Mouse (Mus musculus): ENCODE data around the gene Fbrs. TPM values are rescaled to one million over a fixed set of nuclear protein-coding genes. Genes with fewer than 3 reads are reported as not detected.
"Not testable (repeated sequence)": the region's sequence is repeated elsewhere in the genome, so short reads cannot be mapped to it uniquely, and the experiment has no call there.

Gene Fbrs
- polyA plus RNA-seq, 1 experiment from 2014 or later = 14.9 TPM

DNA sequence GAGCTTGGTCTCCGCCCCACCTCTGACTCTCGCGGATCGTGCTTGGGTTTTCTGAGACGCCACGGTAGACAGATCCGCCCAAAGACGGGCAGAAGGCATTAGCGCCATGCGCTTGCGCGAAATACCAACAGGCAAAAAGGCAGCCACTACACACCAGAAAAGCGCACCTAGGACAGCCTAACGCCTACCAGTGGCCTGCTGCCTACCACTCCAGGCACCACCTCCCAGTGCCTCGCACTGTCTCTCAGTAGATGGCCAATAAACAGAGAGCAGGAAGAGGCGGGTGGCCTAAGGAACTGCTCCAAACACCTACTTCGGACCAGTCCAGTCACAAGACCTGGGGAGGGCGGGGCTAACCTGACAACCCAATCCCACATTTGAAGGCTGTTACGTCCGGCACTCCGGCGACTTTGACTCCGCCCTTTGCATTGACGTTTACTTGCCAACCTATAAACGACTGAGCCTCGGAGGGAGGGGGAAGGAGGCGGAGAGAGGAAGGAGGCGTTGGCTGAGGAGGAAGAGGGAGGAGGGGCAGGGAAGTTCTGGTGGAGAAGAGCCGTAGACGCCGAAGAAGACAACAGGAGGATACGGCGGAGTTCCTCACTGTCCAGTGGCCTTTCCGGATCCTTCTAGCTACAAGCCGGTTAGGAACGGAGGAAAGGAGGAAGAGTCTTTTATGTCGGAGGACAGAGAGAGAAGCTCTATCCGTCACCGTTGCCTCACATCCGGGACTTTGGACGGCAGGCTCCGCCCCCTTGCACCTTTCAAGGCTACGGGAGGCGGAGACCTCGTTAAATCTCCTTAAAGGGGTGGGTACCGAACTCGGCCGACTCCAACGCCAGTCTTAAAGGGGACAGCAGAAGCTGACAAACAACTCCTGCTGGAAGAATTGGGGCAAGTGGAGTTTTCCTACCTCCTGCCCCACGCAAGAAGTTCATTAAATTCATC is 1.0 kb upstream of the Fbrs start:
- peaks cover 60% of the 10 kb centered on the region for H3K36me3 ChIP-seq
- peak overlapping the region; percentile 100 for H3K4me2 ChIP-seq (replicated peaks)
- peak overlapping the region; percentile 100 for H3K4me3 ChIP-seq (replicated peaks)
- peak overlapping the region; percentile 97 for H3K27ac ChIP-seq
- no peaks in the 10 kb centered on the region for H3K9me3 ChIP-seq
- H3K27me3 ChIP-seq = no peaks in the 10 kb centered on the region
- H3K4me1 ChIP-seq (replicated peaks) = peaks cover 38% of the 10 kb centered on the region
- WGBS = under 1% methylated on average over 50 of the region's 50 CpGs
- peak; percentile 94 for ATAC-seq
- H3K9ac ChIP-seq (replicated peaks) = peak overlapping the region; percentile 98

DNA sequence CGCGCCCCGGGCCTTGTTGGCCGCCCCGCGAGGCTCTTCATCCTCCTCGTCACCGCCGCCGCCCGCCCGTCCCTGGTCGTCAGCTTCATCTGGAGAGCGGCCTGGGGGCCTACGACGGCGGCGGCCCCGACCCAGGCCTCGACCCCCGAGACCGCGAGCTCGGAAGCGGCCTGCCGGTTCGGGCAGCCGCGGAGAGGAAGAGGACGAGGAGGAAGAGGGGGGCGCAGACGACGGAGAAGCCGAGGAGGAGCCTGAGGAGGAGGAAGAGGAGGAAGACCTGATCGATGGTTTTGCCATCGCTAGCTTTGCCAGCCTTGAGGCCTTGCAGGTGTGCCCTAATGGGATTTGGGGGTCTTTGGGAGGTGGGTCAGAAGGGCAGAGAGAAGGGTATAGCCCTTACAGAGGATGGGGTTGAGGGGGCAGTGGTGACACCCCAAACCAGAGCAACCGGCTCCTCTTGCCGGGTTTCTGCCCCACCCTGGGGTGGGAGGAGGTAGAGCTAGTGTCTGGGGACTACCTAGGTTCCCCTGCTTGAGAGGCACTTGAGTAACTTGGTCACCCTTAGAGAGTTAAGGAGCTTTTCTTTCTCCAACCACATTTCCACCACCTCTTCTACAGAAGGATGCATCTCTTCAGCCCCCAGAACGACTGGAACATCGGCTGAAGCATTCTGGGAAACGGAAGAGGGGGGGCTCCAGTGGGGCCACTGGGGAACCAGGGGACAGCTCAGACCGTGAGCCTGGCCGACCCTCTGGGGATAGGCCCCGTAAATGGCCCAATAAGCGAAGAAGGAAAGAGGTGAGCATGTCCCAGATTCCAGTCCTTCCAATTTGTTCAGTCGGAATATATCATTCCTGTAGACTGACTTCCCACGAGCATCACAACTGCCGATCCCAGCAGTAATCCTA is 573 bp downstream of the Fbrs start:
- Histone ChIP-seq H3K36me3 (peaks cover 62% of the 10 kb centered on the region), H3K4me2 (replicated peaks) (peak overlapping the region; percentile 100), H3K4me1 (replicated peaks) (peaks cover 34% of the 10 kb centered on the region), H3K9ac (replicated peaks) (peak overlapping the region; percentile 98), H3K27ac (peak overlapping the region; percentile 97), H3K4me3 (replicated peaks) (peak overlapping the region; percentile 100), H3K27me3 (no peaks in the 10 kb centered on the region), H3K9me3 (no peaks in the 10 kb centered on the region)
- no peak for ATAC-seq
- 5% methylated on average over 47 of the region's 48 CpGs for WGBS

DNA sequence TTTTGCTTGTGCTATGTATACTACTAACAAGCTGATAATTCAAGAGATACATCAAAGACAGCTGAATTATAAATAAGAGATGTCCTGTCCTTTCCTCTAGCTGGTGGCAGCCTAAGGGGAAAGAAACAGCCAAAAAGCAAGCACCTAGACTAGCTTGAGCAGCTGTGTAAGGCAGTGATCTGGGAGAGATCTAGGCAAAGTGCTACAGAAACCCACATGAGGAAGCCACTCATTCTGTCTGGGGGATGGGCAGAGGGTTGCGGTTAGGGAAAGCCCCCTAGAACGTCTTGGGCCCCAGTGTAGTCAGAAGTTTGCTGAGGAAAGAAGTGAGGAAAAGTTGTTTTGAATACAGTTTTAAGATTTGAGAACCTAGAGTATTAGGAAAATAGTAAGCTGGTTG is 1.3 kb downstream of the Fbrs start:
- Histone ChIP-seq H3K4me1 (replicated peaks) (peaks cover 34% of the 10 kb centered on the region), H3K4me3 (replicated peaks) (peak overlapping the region; percentile 100), H3K9me3 (no peaks in the 10 kb centered on the region), H3K9ac (replicated peaks) (peak overlapping the region; percentile 98), H3K27me3 (no peaks in the 10 kb centered on the region), H3K27ac (no peak overlapping the region), H3K4me2 (replicated peaks) (peak overlapping the region; percentile 100), H3K36me3 (peaks cover 62% of the 10 kb centered on the region)
- ATAC-seq = no peak
- 79% methylated on average over 2 of the region's 2 CpGs for WGBS

DNA sequence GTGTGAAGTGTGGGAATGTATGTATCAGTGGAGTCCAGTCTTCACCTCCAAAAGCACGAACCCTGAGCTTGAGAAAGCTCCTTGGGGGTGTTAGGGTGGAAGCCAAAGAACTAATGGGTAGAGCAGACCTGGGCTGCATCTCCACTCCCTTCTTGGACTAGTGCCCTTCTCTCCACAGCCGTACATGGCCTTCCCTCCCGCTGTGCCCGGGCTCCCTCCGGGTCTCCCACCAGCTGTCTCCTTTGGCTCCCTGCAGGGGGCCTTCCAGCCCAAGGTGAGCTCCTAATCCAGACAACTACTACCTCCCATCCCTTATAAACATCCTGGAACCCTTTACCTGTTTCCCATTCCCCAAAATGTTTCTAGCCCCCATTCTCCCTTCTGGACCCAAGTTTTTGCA is 6.4 kb downstream of the Fbrs start:
- Histone ChIP-seq H3K4me3 (replicated peaks) (no peak overlapping the region), H3K9me3 (no peaks in the 10 kb centered on the region), H3K9ac (replicated peaks) (no peak overlapping the region), H3K27ac (no peak overlapping the region), H3K27me3 (no peaks in the 10 kb centered on the region), H3K36me3 (peaks cover 95% of the 10 kb centered on the region), H3K4me2 (replicated peaks) (no peak overlapping the region), H3K4me1 (replicated peaks) (peaks cover 15% of the 10 kb centered on the region)
- ATAC-seq = no peak
- 77% methylated on average over 5 of the region's 5 CpGs for WGBS

DNA sequence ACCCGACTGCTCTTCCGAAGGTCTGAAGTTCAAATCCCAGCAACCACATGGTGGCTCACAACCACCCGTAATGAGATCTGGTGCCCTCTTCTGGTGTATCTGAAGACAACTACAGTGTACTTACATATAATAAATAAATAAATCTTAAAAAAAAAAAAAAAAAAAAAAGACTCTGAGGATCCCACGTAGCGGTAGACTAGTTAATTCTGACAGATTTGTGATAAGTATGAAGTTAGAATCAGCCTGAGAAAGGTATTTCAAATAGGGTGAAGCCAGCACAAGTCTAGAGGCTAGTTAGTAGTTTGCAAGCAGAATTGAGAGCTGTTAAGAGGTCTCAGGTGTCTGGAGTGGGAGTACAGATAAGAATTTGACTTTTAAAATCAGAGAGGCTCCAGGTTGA is 9.4 kb downstream of the Fbrs start:
- not testable (repeated sequence) for H3K9me3 ChIP-seq; H3K9ac ChIP-seq (replicated peaks); ATAC-seq; H3K27me3 ChIP-seq; H3K4me2 ChIP-seq (replicated peaks); H3K4me3 ChIP-seq (replicated peaks); H3K4me1 ChIP-seq (replicated peaks); H3K27ac ChIP-seq
- WGBS = 90% methylated on average over 5 of the region's 5 CpGs
- H3K36me3 ChIP-seq = peaks cover 89% of the 10 kb centered on the region

DNA sequence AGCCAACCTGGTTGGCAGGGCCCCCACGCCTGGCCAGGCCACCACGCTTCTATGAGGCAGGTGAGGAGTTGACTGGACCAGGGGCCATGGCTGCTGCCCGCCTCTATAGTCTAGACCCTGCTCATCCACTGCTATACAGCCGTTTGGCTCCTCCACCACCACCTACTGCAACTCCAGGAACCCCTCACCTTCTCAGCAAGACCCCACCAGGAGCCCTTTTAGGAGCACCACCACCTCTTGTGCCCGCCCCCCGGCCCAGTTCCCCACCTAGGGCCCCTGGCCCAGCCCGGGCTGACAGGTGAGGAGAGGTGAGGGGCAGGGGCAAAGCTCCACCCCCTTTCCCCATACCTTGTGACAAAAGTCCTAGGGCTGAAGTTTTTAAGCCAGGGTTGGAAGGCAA is 11.0 kb downstream of the Fbrs start:
- H3K4me2 ChIP-seq (replicated peaks) = no peak overlapping the region
- H3K36me3 ChIP-seq = peaks cover 73% of the 10 kb centered on the region
- H3K4me1 ChIP-seq (replicated peaks) = no peaks in the 10 kb centered on the region
- H3K9ac ChIP-seq (replicated peaks) = no peak overlapping the region
- no peaks in the 10 kb centered on the region for H3K27me3 ChIP-seq
- no peak overlapping the region for H3K4me3 ChIP-seq (replicated peaks)
- WGBS = 95% methylated on average over 7 of the region's 7 CpGs
- no peak for ATAC-seq
- H3K9me3 ChIP-seq = no peaks in the 10 kb centered on the region
- no peak overlapping the region for H3K27ac ChIP-seq

DNA sequence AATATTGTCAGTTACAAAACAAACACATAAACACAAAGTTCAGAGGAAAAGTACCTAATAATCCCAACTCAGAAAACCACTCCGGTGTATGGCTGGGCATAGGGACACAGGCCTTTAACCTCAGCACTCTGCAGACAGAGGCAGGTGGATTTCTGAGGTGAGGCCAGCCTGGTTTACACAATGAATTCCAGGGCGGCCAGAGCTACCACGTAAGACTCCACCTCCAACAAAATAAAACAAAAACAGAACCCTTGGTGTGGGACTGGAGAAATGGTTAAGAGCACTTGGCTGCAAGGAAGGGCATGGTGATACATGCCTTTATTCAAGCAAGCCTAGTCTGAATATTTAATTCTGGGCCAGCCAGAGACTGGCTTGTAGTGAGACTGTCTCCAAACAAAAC is 12.8 kb downstream of the Fbrs start:
- H3K36me3 ChIP-seq = peaks cover 54% of the 10 kb centered on the region
- 90% methylated on average over 3 of the region's 3 CpGs for WGBS

DNA sequence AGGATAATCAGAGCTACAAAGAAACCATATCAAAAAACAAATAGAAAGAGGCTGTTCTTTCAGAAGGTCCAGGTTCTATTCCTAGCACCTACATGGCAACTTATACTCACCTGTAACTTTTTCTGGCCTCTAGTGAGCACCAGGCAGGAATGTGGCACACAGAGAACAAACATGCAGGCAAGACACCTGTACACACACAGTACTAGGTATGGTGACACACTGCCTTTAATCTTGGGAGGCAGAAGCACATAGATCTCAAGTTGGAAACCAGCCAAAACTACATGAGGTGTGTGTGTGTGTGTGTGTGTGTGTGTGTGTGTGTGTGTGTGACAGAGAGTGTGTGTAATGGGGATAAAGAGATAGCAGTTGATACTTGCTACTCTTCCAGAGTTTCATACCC is 15.6 kb downstream of the Fbrs start:
- ATAC-seq = no peak
- Histone ChIP-seq H3K9ac (replicated peaks) (no peak overlapping the region), H3K36me3 (peaks cover 29% of the 10 kb centered on the region), H3K4me3 (replicated peaks) (no peak overlapping the region), H3K27me3 (no peaks in the 10 kb centered on the region), H3K9me3 (no peaks in the 10 kb centered on the region), H3K4me1 (replicated peaks) (no peaks in the 10 kb centered on the region), H3K27ac (no peak overlapping the region), H3K4me2 (replicated peaks) (no peak overlapping the region)

More for the DNA sequence above, 12.8 kb downstream of the Fbrs start:
- H3K27ac ChIP-seq = no peak overlapping the region
- H3K27me3 ChIP-seq = no peaks in the 10 kb centered on the region
- ATAC-seq = no peak
- H3K4me1 ChIP-seq (replicated peaks) = no peaks in the 10 kb centered on the region
- no peak overlapping the region for H3K9ac ChIP-seq (replicated peaks)
- no peak overlapping the region for H3K4me3 ChIP-seq (replicated peaks)
- H3K9me3 ChIP-seq = no peaks in the 10 kb centered on the region
- H3K4me2 ChIP-seq (replicated peaks) = no peak overlapping the region

DNA sequence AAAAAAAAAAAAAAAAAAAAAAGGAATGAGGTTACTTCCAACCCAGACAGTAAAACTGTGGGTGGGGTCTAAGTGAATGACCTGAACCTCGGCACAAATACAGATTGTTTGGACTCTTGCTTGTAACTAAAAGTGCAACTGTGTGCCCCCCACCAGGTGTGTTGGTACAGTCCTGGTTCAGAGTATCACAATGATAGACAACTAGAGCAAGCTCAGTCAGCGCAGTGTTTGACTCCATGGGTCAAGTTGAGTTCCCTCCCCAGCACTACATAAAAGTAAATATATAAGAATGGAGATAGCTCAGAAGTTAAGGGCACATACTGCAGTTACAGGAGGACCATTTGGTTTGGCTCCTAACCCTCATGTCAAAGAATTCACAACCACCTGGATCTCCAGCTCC is 18.4 kb downstream of the Fbrs start:
- H3K4me2 ChIP-seq (replicated peaks) = no peak overlapping the region
- no peaks in the 10 kb centered on the region for H3K9me3 ChIP-seq
- peaks cover 2% of the 10 kb centered on the region for H3K36me3 ChIP-seq
- ATAC-seq = no peak
- H3K9ac ChIP-seq (replicated peaks) = no peak overlapping the region
- WGBS = 87% methylated on average over 2 of the region's 2 CpGs
- H3K4me1 ChIP-seq (replicated peaks) = no peaks in the 10 kb centered on the region
- no peak overlapping the region for H3K27ac ChIP-seq
- no peak overlapping the region for H3K4me3 ChIP-seq (replicated peaks)
- H3K27me3 ChIP-seq = no peaks in the 10 kb centered on the region

DNA sequence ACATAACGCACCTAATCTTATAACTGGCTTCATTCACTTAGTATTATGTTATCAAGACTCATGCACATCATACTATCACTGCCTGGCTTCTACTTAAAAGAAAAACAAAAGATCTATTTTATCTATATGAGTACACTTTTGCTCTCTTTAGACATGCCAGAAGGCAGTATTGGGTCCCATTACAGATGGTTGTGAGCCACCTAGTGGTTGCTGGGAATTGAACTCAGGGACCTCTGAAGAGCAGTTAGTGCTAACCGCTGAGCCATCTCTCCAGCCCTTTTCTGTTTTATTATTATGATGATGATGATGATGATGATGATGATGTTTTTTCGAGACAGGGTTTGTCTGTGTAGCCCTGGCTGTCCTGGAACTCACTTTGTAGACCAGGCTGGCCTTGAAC is 19.4 kb downstream of the Fbrs start:
- H3K27ac ChIP-seq = no peak overlapping the region
- no peaks in the 10 kb centered on the region for H3K27me3 ChIP-seq
- H3K36me3 ChIP-seq = no peaks in the 10 kb centered on the region
- no peak overlapping the region for H3K4me3 ChIP-seq (replicated peaks)
- no peak overlapping the region for H3K4me2 ChIP-seq (replicated peaks)
- no peak for ATAC-seq
- no peak overlapping the region for H3K9ac ChIP-seq (replicated peaks)
- no peaks in the 10 kb centered on the region for H3K9me3 ChIP-seq
- no peaks in the 10 kb centered on the region for H3K4me1 ChIP-seq (replicated peaks)
- WGBS = 48% methylated on average over 3 of the region's 3 CpGs

DNA sequence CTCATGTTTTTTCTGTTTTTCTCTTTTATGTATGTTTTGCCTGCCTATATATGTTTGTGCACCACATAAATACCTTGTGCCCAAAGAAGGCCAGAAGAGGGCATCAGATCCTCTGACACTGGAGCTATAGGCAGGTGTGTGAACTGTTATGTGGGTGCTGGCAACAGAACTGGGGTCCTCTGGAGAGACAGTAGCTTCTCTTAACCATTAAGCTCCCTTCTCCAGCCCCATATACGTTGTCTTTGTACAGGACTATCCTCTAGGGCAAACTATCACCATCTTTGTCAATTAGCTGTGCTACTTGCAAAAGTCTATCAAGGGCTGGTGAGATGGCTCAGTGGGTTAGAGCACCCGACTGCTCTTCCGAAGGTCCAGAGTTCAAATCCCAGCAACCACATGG is 29.3 kb downstream of the Fbrs start:
- H3K4me3 ChIP-seq (replicated peaks) = no peak overlapping the region
- no peak overlapping the region for H3K27ac ChIP-seq
- H3K27me3 ChIP-seq = no peaks in the 10 kb centered on the region
- WGBS = 95% methylated on average over 3 of the region's 3 CpGs
- no peak overlapping the region for H3K9ac ChIP-seq (replicated peaks)
- peaks cover 12% of the 10 kb centered on the region for H3K4me1 ChIP-seq (replicated peaks)
- no peak overlapping the region for H3K4me2 ChIP-seq (replicated peaks)
- no peak for ATAC-seq
- no peaks in the 10 kb centered on the region for H3K9me3 ChIP-seq
- H3K36me3 ChIP-seq = no peaks in the 10 kb centered on the region

DNA sequence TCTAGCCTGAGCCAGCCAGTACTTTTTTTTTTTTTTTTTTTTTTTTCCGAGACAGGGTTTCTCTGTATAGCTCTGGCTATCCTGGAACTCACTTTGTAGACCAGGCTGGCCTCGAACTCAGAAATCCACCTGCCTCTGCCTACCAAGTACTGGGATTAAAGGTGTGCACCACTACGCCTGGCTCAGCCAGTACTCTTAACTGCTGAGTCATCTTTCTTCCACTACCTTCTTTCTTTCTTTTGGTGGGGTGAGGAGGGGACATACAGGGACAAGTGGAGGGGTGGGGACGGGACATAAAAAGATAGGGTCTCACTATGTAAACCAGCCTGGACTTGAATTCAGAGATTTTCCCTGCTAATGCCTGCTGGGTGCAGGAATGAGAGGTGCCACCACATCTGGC is 30.8 kb downstream of the Fbrs start:
- 86% methylated on average over 4 of the region's 4 CpGs for WGBS
- H3K4me2 ChIP-seq (replicated peaks); H3K27ac ChIP-seq; H3K27me3 ChIP-seq; H3K9me3 ChIP-seq; ATAC-seq; H3K9ac ChIP-seq (replicated peaks); H3K36me3 ChIP-seq; H3K4me3 ChIP-seq (replicated peaks): not testable (repeated sequence)
- peaks cover 28% of the 10 kb centered on the region for H3K4me1 ChIP-seq (replicated peaks)
